Mouse (Mus musculus) kidney, postnatal 0 days (tissue): ENCODE data around the gene Gm11037. TPM values are rescaled to one million over a fixed set of nuclear protein-coding genes. Genes with fewer than 3 reads are reported as not detected.

Experiments used
- ATAC-seq: fragments of 200-750 bp; cut with Nextera tagmentation; replicated peaks from 2 replicates; pipeline ENCODE4 v1.8.0; 2017; ENCODE audit warnings: low read depth, moderate number of reproducible peaks, moderate TSS enrichment, moderate library complexity; ENCODE audit not compliant: low FRiP score
- DNase-seq: peaks from one replicate; pipeline ENCODE4 v3.0.0-alpha.2; 2016; ENCODE audit warnings: low spot score
- H3K27ac ChIP-seq: fragments of 300-500 bp; sonication (generic); 2 replicates; pipeline ENCODE4 v1.5.1; 2014; ENCODE audit warnings: mild to moderate bottlenecking
- H3K27me3 ChIP-seq: fragments of 300-500 bp; sonication (generic); 2 replicates; pipeline ENCODE4 v1.6.1; 2014; ENCODE audit warnings: low read length, mixed read lengths; ENCODE audit not compliant: insufficient read depth
- H3K36me3 ChIP-seq: fragments of 300-500 bp; sonication (generic); 2 replicates; pipeline ENCODE4 v1.6.1; 2014; ENCODE audit warnings: low read length, mixed read lengths; ENCODE audit not compliant: insufficient read depth
- H3K4me1 ChIP-seq: fragments of 300-500 bp; sonication (generic); replicated peaks from 2 replicates; pipeline ENCODE4 v1.6.1; 2014; ENCODE audit warnings: antibody characterized with exemption, low read length, mixed read lengths; ENCODE audit not compliant: insufficient read depth
- H3K4me2 ChIP-seq: fragments of 300-500 bp; sonication (generic); 2 replicates; pipeline ENCODE4 v1.6.1; 2014; ENCODE audit warnings: mild to moderate bottlenecking, low read length, moderate library complexity, mixed read lengths
- H3K4me3 ChIP-seq: fragments of 300-500 bp; sonication (generic); replicated peaks from 2 replicates; pipeline ENCODE4 v1.5.1; 2014; ENCODE audit warnings: low read depth, low read length
- H3K9ac ChIP-seq: fragments of 300-500 bp; sonication (generic); 2 replicates; pipeline ENCODE4 v1.6.1; 2014; ENCODE audit warnings: low read depth, low read length
- H3K9me3 ChIP-seq: fragments of 300-500 bp; sonication (generic); replicated peaks from 2 replicates; pipeline ENCODE4 v1.6.1; 2016; ENCODE audit warnings: low read length, inconsistent platforms, mixed read lengths
- CTCF ChIP-seq: IDR thresholded peaks from 2 replicates; pipeline ENCODE4 v1.5.1; 2016; ENCODE audit warnings: antibody characterized with exemption, low read depth, mild to moderate bottlenecking, moderate library complexity
- WGBS: fragments of 180-500 bp; shearing (Covaris S2); extraction: QIAGEN DNeasy Blood & Tissue Kit; methylation state at CpG from one replicate; pipeline ENCODE4 v1.1.7; 2014; 5-methylcytosine and 5-hydroxymethylcytosine counted together
- polyA plus RNA-seq: library from polyadenylated mRNA; unstranded; fragments of >200 nt; fragmentation: Nextera tagmentation; extraction: Ambion mirVana; gene quantifications from 2 replicates; pipeline ENCODE4 v1.2.1, GENCODE M21; 2015

The Gm11037 gene
- polyA plus RNA-seq, 1 experiment from 2014 or later = not detected

GRCm38 (mm10) chr2:131105989-131106388 lies 27.3 kb upstream of the Gm11037 start:
- Histone ChIP-seq H3K4me3 (no peak overlapping the region), H3K4me1 (no peaks in the 10 kb centered on the region), H3K36me3 (no peaks in the 10 kb centered on the region), H3K4me2 (no peak overlapping the region), H3K27me3 (no peaks in the 10 kb centered on the region), H3K9me3 (no peaks in the 10 kb centered on the region), H3K9ac (no peak overlapping the region), H3K27ac (no peak overlapping the region)
- no peak for DNase-seq
- no peak for TF ChIP-seq CTCF
- no peak for ATAC-seq
- 89% methylated on average over 5 of the region's 5 CpGs for WGBS

DNA sequence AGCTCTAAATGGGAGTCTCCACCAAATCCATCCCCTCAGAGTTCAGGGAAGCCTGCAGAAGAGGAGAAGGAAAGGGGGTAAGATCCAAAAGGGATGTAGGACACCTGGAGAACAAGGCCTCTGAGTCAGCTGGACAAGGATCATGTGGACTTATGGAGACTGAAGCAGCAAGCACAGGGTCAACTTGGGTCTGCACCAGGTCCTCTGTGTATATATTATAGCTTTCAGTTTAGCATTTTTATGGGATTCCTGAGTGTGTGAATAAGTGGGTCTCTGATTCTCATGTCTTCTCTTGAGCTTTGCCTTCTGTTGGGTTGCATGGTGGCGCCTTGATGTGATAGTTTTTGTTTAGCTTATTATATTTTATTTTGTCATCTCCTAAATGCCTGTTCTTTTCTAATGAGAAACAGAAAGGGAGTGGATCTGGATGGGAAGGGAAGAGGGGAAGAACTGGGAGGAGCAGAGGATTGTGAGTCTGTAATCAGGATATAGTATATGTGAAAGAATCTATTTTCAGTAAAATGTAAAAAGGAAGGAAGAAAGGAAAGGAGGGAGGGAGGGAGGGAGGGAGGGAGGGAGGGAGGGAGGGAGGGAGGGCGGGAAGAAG lies 14.2 kb upstream of the Gm11037 start:
- ATAC-seq = peak; percentile 63; the same call in 1 of the 2 replicates
- H3K9ac ChIP-seq = no peak overlapping the region
- no peak overlapping the region for H3K27ac ChIP-seq

GRCm38 (mm10) chr2:131124166-131124565 lies 9.1 kb upstream of the Gm11037 start:
- no peaks in the 10 kb centered on the region for H3K36me3 ChIP-seq
- TF ChIP-seq CTCF = no peak
- ATAC-seq = no peak
- H3K4me1 ChIP-seq = peaks cover 17% of the 10 kb centered on the region
- H3K4me3 ChIP-seq = no peak overlapping the region
- WGBS = 49% methylated on average over 3 of the region's 3 CpGs
- no peak for DNase-seq
- H3K9ac ChIP-seq = no peak overlapping the region
- no peak overlapping the region for H3K27ac ChIP-seq
- no peaks in the 10 kb centered on the region for H3K9me3 ChIP-seq
- no peaks in the 10 kb centered on the region for H3K27me3 ChIP-seq
- H3K4me2 ChIP-seq = no peak overlapping the region

More for the DNA sequence above, 14.2 kb upstream of the Gm11037 start:
- H3K4me1 ChIP-seq = no peaks in the 10 kb centered on the region
- 77% methylated on average over 2 of the region's 2 CpGs for WGBS
- DNase-seq = peak; percentile 84
- no peak for TF ChIP-seq CTCF
- H3K4me2 ChIP-seq = no peak overlapping the region
- H3K27me3 ChIP-seq = no peaks in the 10 kb centered on the region
- no peak overlapping the region for H3K4me3 ChIP-seq
- H3K9me3 ChIP-seq = no peaks in the 10 kb centered on the region
- H3K36me3 ChIP-seq = no peaks in the 10 kb centered on the region

GRCm38 (mm10) chr2:131125157-131125963 lies 7.9 kb upstream of the Gm11037 start:
- Histone ChIP-seq H3K4me2 (no peak overlapping the region), H3K36me3 (no peaks in the 10 kb centered on the region), H3K4me3 (no peak overlapping the region), H3K4me1 (peaks cover 17% of the 10 kb centered on the region), H3K9me3 (no peaks in the 10 kb centered on the region), H3K27me3 (no peaks in the 10 kb centered on the region), H3K27ac (no peak overlapping the region), H3K9ac (no peak overlapping the region)
- no peak for ATAC-seq
- no peak for DNase-seq
- 93% methylated on average over 9 of the region's 9 CpGs for WGBS
- TF ChIP-seq CTCF = no peak

GRCm38 (mm10) chr2:131125964-131126815 lies 7.1 kb upstream of the Gm11037 start:
- H3K9ac ChIP-seq = no peak overlapping the region
- 48% methylated on average over 9 of the region's 9 CpGs for WGBS
- no peak for TF ChIP-seq CTCF
- H3K36me3 ChIP-seq = no peaks in the 10 kb centered on the region
- H3K27me3 ChIP-seq = no peaks in the 10 kb centered on the region
- peak overlapping the region; percentile 83 for H3K4me2 ChIP-seq
- DNase-seq = no peak
- peaks cover 17% of the 10 kb centered on the region for H3K4me1 ChIP-seq
- no peaks in the 10 kb centered on the region for H3K9me3 ChIP-seq
- no peak for ATAC-seq
- H3K4me3 ChIP-seq = no peak overlapping the region
- H3K27ac ChIP-seq = 0 out of 2 replicates have a peak overlapping the region, but pooled peaks have one; percentile 82

GRCm38 (mm10) chr2:131127161-131127730 lies 6.1 kb upstream of the Gm11037 start, which contains the start of gene Hspa12b:
Gene Hspa12b, plus strand, starts transcription at chr2:131127280.
- Histone ChIP-seq H3K4me3 (peak within 1 kb of the TSS; percentile 57), H3K27ac (peak within 1 kb of the TSS; percentile 82), H3K4me1 (peaks cover 17% of the 10 kb centered on the region), H3K9me3 (no peaks in the 10 kb centered on the region), H3K36me3 (no peaks in the 10 kb centered on the region), H3K27me3 (no peaks in the 10 kb centered on the region), H3K9ac (peak within 1 kb of the TSS; percentile 72), H3K4me2 (peak within 1 kb of the TSS; percentile 83)
- WGBS = 1% methylated on average over 27 of the region's 28 CpGs
- DNase-seq = peak; percentile 88
- ATAC-seq = peak; percentile 89
- no peak for TF ChIP-seq CTCF
